Mouse (Mus musculus): Measurements from ENCODE around the gene Slc35e3.

DNA sequence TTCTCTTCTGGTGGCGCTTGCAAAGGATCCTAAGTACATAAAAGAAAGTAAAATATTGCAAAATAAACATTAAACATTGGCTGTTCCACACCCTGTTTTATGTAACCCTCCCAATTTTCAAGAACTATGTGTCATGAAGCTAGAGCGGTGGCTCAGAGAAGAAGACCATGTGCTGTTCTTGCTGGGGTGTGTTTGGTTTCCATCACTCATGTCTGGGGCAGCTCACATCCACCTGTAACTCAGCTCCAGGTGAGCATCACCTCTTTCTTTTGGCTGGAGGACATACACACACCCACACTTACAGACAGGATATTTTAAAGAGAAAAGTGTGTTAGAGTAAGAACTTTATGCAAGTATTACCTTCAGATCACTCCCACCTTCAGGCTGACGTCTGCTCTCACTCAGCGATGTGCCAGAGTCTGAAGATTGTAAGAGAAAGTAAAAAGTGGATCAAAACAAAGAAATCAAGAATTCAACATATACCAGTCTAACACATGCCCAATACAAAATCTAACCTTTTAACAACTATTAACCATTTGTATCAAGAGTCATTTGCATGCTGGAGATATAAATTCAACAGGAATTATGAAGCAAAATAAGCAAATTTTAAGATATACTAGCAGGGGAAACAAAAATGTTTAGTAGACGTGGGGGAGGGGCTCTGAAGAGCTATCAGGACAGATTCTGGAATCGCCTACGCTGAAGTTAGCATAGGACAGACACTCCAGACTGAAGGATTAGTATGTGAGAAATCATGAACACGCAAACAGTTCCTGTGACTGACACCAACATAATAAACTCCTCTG is 49.9 kb downstream of the Slc35e3 start:
- no peak for TF ChIP-seq POLR2A (IDR thresholded peaks at IDR 0.05; ENCODE audit: insufficient read depth, low read depth, low read length)
- no peak for TF ChIP-seq CTCF (IDR thresholded peaks at IDR 0.05; ENCODE audit: insufficient read depth, low read depth, low read length)

Measured in olfactory bulb, adult 2 months (tissue).